Mouse (Mus musculus): ENCODE data around the gene Fbxw27. TPM values are rescaled to one million over a fixed set of nuclear protein-coding genes. Genes with fewer than 3 reads are reported as not detected.
A peak's percentile ranks its signal among the peaks of the same experiment; 100 is the strongest.
"Not testable (repeated sequence)": the region's sequence is repeated elsewhere in the genome, so short reads cannot be mapped to it uniquely, and the experiment has no call there.

Fbxw27 gene
- not detected in 2 replicates for polyA plus RNA-seq (2012; rRNA removed)

DNA sequence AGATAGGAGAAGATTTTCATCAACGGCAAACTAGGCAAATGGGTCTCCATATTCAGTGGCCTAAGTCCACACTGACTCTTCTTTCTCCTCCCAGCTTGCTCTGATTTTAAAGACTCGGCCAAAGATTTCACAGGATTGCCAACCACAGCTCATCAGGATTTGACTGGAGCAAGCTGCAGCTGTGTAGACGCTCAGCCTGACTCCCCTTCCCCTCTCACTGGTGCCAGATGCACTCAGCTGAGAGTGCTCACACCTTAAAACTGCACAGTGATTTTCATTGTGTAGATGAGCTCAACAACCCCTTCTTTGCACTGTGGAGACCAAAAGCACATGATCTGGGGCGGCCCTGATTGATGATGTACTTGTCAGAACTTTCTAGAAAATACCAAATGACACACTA lies at the start of gene Fbxw27:
Fbxw27 (minus strand) TSS at position 101 of the 400 bp plus-strand sequence.
- H3K4me1 ChIP-seq (ENCODE audit: control insufficient read depth, insufficient read depth, low read length); H3K4me3 ChIP-seq (replicated peaks; ENCODE audit: extremely low read depth, low read depth, low read length); DNase-seq: not testable (repeated sequence)
- 67% methylated on average over 4 of the region's 4 CpGs for WGBS

DNA sequence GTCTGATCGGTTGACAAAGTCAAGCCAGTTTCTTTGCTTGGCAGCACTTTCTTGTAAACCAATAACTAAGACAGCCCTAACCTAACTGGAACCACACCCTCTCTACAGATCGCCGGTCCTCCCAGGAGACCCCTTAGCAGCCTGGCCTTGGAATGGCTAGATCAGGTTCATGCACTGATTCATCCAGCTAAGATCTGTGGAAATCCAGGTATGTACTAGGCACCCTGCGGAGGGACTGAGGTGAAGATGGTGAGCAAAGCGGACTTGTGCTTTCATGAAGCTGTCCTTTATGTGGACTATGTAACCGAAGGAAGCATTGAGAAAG lies 42.6 kb upstream of the Fbxw27 start:
- peak overlapping the region; percentile 99 for H3K4me3 ChIP-seq (replicated peaks; ENCODE audit: extremely low read depth, low read depth, low read length)
- TF ChIP-seq POLR2A (IDR thresholded peaks at IDR 0.05; ENCODE audit: borderline replicate concordance, extremely low read depth, low read depth, low read length) (no peak), CTCF (IDR thresholded peaks at IDR 0.05; ENCODE audit: insufficient read depth, low read length) (no peak)

DNA sequence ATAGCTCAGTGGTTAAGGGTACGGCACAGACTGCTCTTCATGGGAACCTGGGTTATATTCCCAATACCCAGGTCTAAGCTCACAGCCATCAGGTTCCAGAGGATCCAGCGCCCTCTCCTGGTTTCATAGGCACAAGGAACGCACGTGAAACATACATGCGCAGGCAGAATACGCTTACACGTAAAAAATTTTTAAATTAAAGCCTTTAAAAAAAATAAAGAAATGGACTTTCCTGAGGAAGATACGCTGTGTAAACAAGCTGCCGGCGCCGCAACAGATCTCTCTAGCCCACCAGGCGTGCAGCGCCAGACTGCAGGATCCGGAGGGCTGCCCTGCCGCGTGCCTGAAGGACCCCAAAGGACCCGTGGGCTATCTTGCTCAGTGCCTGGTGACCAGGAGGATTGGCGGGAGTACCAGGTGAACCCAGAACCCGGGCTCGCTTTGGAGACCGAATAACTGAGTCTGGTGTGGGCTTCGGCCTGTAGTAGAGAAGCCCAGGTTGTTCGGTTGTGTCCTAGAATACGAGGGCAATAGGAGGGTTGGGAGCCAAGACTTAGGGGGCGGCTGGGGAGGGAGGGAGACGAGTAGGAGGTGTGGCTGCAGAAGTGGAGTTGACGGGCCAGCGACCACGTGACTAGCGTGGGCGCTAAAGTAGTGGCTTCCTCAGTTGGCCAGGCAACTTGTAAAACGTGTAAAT lies 42.1 kb upstream of the Fbxw27 start, which contains the start of gene Nme6:
Nme6 (plus strand) TSS at position 359 of the 697 bp plus-strand sequence.
- WGBS, result under 1% methylated on average over 32 of the region's 32 CpGs
- H3K4me3 ChIP-seq (replicated peaks; ENCODE audit: extremely low read depth, low read depth, low read length), result peak within 1 kb of the TSS; percentile 99
- TF ChIP-seq CTCF (IDR thresholded peaks at IDR 0.05; ENCODE audit: insufficient read depth, low read length) (peak; percentile 77), POLR2A (IDR thresholded peaks at IDR 0.05; ENCODE audit: borderline replicate concordance, extremely low read depth, low read depth, low read length) (peak; percentile 62; the same call in 1 of the 2 replicates)
- DNase-seq, result peak; percentile 87
- peaks cover 9% of the 10 kb centered on the region for H3K4me1 ChIP-seq (ENCODE audit: control insufficient read depth, insufficient read depth, low read length)

More for the DNA sequence above, 42.6 kb upstream of the Fbxw27 start:
- no peak for DNase-seq
- peaks cover 9% of the 10 kb centered on the region for H3K4me1 ChIP-seq (ENCODE audit: control insufficient read depth, insufficient read depth, low read length)
- WGBS, result 5% methylated on average over 6 of the region's 6 CpGs

DNA sequence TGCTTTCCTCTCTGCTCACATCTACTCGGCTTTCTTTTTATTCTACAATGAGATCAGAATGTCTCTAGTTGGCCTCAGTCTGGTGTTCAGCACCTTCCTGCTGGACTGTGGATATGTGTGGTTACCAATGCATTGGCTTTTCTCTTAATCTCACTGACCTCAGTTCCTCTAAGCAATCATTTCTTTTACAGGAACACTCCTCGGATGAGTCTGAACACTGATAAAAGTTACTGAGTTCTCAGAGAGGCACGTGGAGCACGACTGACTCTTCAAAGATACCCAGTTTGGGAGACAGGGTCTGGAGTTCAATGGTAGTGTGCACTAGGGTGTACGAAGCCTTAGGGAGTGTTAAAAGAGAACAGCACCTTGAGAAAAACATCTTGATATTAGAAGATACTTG lies 35.7 kb upstream of the Fbxw27 start:
- no peak overlapping the region for H3K4me3 ChIP-seq (replicated peaks; ENCODE audit: extremely low read depth, low read depth, low read length)
- WGBS, result 60% methylated on average over 5 of the region's 5 CpGs
- no peak for TF ChIP-seq POLR2A (IDR thresholded peaks at IDR 0.05; ENCODE audit: borderline replicate concordance, extremely low read depth, low read depth, low read length)
- TF ChIP-seq CTCF (IDR thresholded peaks at IDR 0.05; ENCODE audit: insufficient read depth, low read length), result no peak
- no peak for DNase-seq
- no peaks in the 10 kb centered on the region for H3K4me1 ChIP-seq (ENCODE audit: control insufficient read depth, insufficient read depth, low read length)

DNA sequence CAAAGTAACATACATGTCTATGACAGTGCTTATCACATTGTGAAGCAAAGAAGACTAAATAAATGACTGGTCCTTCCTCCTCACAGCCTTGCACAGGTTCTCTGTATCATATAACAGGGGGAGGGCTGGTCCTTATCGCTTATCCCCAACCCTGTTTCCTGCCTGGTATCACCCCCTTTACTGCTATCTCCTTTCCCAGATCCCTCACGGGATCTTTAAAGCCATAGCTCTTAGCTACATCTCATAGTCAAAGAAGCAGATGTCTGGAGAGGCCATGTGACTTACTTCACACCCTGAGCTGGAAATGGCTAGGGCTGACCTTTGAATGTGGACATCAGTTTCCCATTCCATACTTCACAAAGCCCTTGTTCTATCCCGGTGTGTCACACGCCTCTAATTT lies 35.3 kb upstream of the Fbxw27 start:
- DNase-seq, result no peak
- Histone ChIP-seq H3K4me3 (replicated peaks; ENCODE audit: extremely low read depth, low read depth, low read length) (no peak overlapping the region), H3K4me1 (ENCODE audit: control insufficient read depth, insufficient read depth, low read length) (no peaks in the 10 kb centered on the region)
- no peak for TF ChIP-seq POLR2A (IDR thresholded peaks at IDR 0.05; ENCODE audit: borderline replicate concordance, extremely low read depth, low read depth, low read length)
- TF ChIP-seq CTCF (IDR thresholded peaks at IDR 0.05; ENCODE audit: insufficient read depth, low read length), result no peak
- 41% methylated on average over 4 of the region's 4 CpGs for WGBS

DNA sequence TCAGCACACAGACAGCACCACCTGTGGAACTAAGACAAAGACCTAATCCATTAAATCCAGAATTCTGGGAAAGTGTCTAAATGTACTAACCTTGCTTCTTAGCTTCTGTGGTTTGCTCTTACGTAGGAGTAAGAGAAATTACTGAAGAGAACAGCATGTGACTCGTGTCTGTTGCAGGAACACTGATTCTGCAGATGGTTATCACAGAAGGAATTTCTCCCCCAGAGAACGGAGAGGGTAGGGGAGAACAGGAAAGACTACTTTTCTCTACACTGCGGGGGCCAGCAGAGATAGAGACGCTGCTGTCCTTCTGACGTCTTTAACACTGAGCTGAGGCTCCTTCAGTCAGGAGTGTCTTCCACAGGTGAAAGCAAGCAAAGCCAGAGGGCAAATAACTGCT lies 25.9 kb upstream of the Fbxw27 start:
- no peak for DNase-seq
- WGBS, result 32% methylated on average over 6 of the region's 6 CpGs
- TF ChIP-seq CTCF (IDR thresholded peaks at IDR 0.05; ENCODE audit: insufficient read depth, low read length), result no peak
- no peak for TF ChIP-seq POLR2A (IDR thresholded peaks at IDR 0.05; ENCODE audit: borderline replicate concordance, extremely low read depth, low read depth, low read length)
- Histone ChIP-seq H3K4me1 (ENCODE audit: control insufficient read depth, insufficient read depth, low read length) (no peaks in the 10 kb centered on the region), H3K4me3 (replicated peaks; ENCODE audit: extremely low read depth, low read depth, low read length) (no peak overlapping the region)

DNA sequence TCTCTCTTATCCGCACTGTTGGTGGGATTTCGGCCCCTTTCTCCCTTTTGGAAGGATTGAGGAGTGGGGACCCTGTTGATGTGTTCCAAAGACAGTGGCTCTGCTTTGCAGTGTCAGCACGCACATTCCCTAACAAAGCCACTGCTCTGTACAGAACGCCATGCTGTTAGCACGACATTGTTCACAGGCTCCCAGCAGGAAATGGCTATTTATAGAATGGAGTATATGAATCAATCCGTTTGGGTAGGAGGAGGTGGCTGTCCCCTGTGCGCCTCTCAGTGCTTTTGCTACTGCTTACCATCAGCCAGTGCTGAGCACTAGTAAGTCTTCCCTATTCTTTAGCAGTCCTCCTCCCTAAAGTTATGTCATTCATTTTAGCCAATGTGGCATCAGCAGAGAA lies 23.0 kb upstream of the Fbxw27 start:
- no peak overlapping the region for H3K4me3 ChIP-seq (replicated peaks; ENCODE audit: extremely low read depth, low read depth, low read length)
- 36% methylated on average over 7 of the region's 7 CpGs for WGBS

DNA sequence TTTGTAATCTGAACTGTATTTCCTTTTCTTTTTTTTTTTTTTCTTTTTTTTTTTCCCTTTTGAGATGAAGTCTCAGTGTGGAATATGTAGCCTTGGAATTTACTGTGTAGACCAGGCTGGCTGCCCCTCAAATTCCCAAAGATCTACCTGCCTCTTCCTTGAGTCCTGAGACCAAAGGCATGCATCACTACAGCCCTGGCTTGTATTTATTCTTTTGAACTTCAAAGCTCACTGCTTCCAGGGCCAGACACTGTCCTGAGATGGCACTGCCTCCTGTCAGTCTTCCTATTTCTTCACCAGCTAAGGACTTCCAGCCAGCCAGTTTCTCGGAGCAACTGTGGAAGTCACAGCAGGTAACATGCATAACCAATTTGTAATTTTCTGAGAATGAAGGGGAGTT lies 21.5 kb upstream of the Fbxw27 start, which contains the start of gene Spink8:
Spink8 (plus strand) TSS at position 301 of the 400 bp plus-strand sequence.
- Histone ChIP-seq H3K4me1 (ENCODE audit: control insufficient read depth, insufficient read depth, low read length) (no peaks in the 10 kb centered on the region), H3K4me3 (replicated peaks; ENCODE audit: extremely low read depth, low read depth, low read length) (no peak within 1 kb of the TSS)
- DNase-seq, result no peak
- no peak for TF ChIP-seq CTCF (IDR thresholded peaks at IDR 0.05; ENCODE audit: insufficient read depth, low read length)
- no peak for TF ChIP-seq POLR2A (IDR thresholded peaks at IDR 0.05; ENCODE audit: borderline replicate concordance, extremely low read depth, low read depth, low read length)
- WGBS, result 83% methylated on average over 1 of the region's 1 CpGs

More for the DNA sequence above, 23.0 kb upstream of the Fbxw27 start:
- TF ChIP-seq POLR2A (IDR thresholded peaks at IDR 0.05; ENCODE audit: borderline replicate concordance, extremely low read depth, low read depth, low read length), result no peak
- TF ChIP-seq CTCF (IDR thresholded peaks at IDR 0.05; ENCODE audit: insufficient read depth, low read length), result no peak
- no peaks in the 10 kb centered on the region for H3K4me1 ChIP-seq (ENCODE audit: control insufficient read depth, insufficient read depth, low read length)
- DNase-seq, result no peak

DNA sequence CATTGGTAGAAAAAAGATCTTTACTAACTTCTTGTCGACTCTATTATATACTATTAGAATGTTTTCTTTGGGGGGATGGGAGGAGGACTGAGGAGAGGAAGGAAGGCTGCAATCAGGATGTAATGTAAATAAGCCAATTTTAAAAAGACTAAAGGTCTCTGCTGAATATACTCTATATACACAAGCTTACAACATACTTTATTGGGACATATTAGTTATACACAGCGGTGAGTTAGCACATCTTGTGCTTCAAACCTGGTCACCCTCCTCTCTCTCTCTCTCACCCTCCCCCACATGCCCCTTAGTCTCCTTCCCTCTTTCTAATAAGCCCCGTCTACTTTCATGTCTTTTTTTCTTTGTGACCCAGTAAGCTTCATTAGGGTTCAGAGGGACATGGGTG lies 17.4 kb upstream of the Fbxw27 start:
- TF ChIP-seq CTCF (IDR thresholded peaks at IDR 0.05; ENCODE audit: insufficient read depth, low read length) (no peak), POLR2A (IDR thresholded peaks at IDR 0.05; ENCODE audit: borderline replicate concordance, extremely low read depth, low read depth, low read length) (no peak)
- no peak overlapping the region for H3K4me3 ChIP-seq (replicated peaks; ENCODE audit: extremely low read depth, low read depth, low read length)
- H3K4me1 ChIP-seq (ENCODE audit: control insufficient read depth, insufficient read depth, low read length), result no peaks in the 10 kb centered on the region
- no peak for DNase-seq
- WGBS, result 20% methylated on average over 3 of the region's 3 CpGs

DNA sequence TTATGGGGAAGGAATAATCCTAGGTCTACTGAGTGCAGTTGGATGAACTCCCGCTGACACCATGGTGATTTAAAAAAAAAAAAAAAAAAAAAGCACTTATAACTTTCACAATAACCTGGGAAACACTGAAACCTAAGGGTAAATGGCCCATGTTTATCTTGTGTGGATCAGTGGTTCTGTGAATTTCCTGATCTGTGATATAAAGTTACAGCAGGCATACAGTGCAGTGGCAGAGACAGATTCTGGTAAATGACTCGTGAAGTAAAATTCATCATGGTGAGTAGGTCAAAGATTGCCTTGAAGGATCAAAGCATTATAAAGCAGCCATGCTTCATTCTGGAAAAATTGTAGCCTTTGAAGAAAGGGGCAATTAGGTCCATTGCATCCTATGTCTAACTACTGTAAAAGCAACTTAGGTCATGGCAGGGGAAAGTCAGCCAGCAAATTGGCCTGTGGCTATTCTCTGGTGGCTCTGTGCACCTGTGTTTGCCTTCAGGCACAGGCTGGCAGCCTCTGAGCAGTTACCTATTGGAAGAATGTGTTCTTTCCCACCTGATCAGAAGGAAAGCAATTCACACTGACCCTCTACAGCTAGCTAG lies 16.3 kb upstream of the Fbxw27 start:
- Histone ChIP-seq H3K4me3 (replicated peaks; ENCODE audit: extremely low read depth, low read depth, low read length) (no peak overlapping the region), H3K4me1 (ENCODE audit: control insufficient read depth, insufficient read depth, low read length) (no peaks in the 10 kb centered on the region)
- WGBS, result 69% methylated on average over 2 of the region's 2 CpGs
- TF ChIP-seq CTCF (IDR thresholded peaks at IDR 0.05; ENCODE audit: insufficient read depth, low read length), result no peak
- TF ChIP-seq POLR2A (IDR thresholded peaks at IDR 0.05; ENCODE audit: borderline replicate concordance, extremely low read depth, low read depth, low read length), result no peak
- no peak for DNase-seq

All from lung, adult 2 months (tissue).